Mouse (Mus musculus): ENCODE measurements around the gene Apol9a.
"Not testable (repeated sequence)": the region's sequence is repeated elsewhere in the genome, so short reads cannot be mapped to it uniquely, and the experiment has no call there.

DNA sequence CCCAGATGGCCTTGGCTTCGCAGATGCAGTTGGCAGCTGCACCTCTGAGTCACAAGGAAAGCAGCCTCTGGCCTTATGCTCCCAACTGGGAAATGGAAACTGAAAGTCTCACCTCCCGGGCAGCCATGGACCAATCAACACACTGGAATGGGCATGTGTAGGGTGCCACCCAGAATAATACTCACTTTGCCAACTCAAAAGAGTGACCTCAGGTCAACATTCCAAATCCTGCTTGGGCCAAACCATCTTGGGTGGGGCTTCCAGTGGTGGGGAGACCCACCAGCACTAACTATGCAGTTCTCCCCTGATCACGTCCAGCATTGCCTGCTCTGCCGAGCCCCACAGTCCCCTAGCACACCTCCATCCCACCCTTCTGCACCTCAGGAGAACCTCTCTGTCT, at the start of gene Apol9a:
- TF ChIP-seq CTCF (conservative IDR thresholded peaks at IDR 0.05; ENCODE audit: low read length); NANOG (IDR thresholded peaks at IDR 0.05; ENCODE audit: borderline replicate concordance, low read length); POU5F1 (IDR thresholded peaks at IDR 0.05; ENCODE audit: borderline replicate concordance, low read length): not testable (repeated sequence)
